Mouse (Mus musculus) kidney, postnatal 10 days (tissue): ENCODE data around the gene Clstn1.

Experiments used
- DNase-seq: peaks from one replicate; pipeline ENCODE4 v3.0.0; 2021; ENCODE audit warnings: mixed read lengths

The Clstn1 gene

GRCm38 (mm10) chr4:149679056-149679770 is 92.9 kb downstream of the Clstn1 start:
- peak; percentile 34 for DNase-seq

GRCm38 (mm10) chr4:149683875-149684274 is 97.6 kb downstream of the Clstn1 start:
- DNase-seq, result no peak

GRCm38 (mm10) chr4:149684841-149685623 is 98.8 kb downstream of the Clstn1 start:
- DNase-seq, result no peak

DNA sequence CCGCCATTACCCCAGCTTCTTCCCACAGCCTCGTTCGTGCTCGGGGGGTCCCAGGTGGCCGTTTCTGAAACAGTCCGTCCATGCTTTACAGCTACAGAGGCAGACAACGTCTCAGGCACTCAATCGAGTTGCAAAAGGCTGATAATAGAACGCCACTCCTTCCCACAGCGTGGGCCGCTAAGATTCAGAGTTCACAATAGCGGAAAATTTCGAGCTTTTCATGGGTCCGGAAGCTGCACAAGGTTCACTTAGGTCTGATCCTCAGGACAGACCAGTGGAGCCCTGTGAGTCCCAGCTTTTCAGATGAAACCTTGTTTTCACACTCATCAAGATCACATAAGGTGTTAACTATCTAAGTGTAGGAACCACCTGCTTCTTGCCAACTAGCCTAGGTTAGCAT is 102.6 kb downstream of the Clstn1 start:
- no peak for DNase-seq

- DNase-seq, result no peak
These were observed 103.8 kb downstream of the Clstn1 start for GRCm38 (mm10) chr4:149689822-149690700.

DNA sequence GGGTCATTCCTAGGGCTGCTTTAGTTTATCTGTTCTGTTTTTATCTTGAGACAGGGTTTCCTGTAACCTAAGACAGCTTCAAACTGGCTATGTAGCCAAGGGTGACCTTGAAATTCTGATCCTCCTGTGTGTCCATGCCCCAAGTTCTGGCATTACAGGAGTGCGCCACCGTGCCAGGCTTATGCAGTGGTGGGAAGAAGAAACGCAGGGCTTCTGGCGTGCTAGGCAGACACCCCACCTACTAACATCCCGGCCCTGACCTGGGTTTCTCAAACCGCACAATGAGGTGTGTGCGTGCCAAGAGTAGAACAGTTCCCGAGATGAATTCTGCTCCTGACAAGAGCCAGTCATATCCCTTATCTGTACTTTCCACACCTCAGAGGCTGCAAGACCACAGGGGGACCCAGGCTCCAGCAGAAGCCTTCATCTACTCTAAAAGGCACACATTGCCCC is 104.6 kb downstream of the Clstn1 start:
- DNase-seq, result no peak

DNA sequence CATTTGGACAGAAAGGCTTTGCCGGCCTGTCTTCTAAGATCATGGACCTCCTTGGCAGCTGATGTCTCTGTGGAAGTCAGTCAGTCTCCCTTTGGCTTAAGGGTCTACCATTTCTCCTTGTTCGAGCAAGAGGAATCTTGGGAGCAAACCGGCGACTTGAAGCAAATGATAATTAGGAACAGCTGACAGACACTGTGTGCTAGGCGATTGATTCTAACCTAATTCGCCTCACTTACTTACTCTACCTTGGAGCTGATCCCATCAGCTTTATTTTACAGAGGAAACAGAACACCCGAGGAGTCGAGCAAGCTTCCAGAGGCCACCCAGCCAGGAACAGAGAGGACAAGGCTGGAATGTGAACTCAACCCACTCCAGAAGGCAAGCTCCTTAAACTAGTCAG is 105.1 kb downstream of the Clstn1 start:
- DNase-seq, result no peak

- peak; percentile 72 for DNase-seq
These were observed 110.1 kb downstream of the Clstn1 start for GRCm38 (mm10) chr4:149696189-149696971.

DNA sequence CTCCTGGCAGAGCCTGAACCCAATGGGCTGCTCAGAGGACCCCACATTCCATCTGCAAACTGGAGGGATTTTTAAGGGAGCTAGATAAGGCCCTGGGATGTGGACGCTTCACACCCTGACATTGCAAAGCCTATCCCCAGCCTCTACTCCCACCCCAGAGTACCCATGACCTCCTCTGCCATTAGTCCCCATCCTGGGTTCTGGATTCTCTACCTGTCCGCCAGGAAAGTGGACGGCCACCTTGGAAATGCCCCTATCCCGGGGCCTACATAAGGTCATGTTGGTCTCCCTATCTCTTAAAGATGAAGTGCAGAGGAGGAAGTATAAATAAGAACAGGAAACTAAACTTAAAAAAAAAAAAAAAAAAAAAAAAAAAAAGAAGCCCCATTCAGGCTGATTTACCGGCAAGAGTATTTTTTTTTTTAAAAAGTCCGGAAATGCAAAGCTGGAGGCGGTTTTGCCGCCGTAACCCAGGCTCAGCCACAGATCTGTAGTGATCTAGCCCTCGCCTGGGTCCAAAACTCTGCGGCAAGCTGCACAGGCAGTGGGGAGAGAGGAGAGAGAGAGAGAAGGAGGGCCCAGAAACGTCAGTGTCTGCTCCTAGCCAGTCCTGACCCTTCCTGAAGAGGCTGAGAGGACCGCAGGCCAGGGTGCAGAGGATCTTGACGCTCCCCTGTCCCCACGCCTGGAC is 111.4 kb downstream of the Clstn1 start:
- DNase-seq, result no peak

GRCm38 (mm10) chr4:149698197-149698821 is 112.0 kb downstream of the Clstn1 start:
- DNase-seq, result peak; percentile 66
